Mouse (Mus musculus) urinary bladder, adult 18-20 months (tissue): ENCODE data around the gene Tpst1.

Experiments
- DNase-seq, 2 experiments: peaks; one replicate each; pipeline ENCODE4 v3.0.0; 2022; ENCODE audit warnings: low spot score in 2 of 2, mixed read lengths in 2 of 2

Gene Tpst1

DNA sequence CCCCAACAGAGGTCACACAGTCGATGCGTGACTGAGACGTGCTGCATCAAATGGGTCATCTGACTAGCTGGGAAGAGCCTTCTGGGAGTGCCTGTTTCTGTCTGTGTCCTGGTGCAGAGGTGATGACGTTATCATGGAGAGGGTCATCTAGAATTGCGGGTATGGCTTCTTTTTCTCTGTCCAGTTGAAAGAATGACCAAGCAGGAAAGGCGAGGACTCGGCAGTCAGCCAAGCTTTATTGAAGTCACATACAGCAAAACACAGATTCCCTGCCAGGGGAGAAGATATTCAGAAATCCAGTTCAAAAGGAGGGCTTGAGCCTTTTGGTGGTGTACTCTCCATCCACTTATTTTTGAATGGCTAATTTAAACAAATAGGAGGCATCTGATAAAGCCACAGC lies 70.0 kb downstream of the Tpst1 start:
- DNase-seq, result no peak

DNA sequence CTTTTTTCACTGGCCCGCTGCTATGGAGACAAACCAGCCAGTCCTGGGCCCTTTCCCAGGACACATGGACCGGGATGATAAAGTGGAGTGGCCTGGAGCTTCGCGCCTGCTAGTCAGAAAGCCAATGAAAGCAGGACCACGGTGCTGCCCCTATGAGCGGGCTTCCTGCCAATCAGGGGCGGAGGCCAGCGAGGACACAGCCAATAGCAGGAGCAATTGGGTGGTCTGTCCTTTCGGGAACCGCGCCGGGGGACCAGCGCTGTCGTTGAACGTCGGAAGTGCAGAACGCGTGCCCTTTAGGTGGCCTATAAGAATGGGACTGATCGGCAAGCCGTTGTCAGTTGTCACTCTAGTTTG lies 70.8 kb downstream of the Tpst1 start:
- peak in 1 of 2 experiments; percentile 54 for DNase-seq

DNA sequence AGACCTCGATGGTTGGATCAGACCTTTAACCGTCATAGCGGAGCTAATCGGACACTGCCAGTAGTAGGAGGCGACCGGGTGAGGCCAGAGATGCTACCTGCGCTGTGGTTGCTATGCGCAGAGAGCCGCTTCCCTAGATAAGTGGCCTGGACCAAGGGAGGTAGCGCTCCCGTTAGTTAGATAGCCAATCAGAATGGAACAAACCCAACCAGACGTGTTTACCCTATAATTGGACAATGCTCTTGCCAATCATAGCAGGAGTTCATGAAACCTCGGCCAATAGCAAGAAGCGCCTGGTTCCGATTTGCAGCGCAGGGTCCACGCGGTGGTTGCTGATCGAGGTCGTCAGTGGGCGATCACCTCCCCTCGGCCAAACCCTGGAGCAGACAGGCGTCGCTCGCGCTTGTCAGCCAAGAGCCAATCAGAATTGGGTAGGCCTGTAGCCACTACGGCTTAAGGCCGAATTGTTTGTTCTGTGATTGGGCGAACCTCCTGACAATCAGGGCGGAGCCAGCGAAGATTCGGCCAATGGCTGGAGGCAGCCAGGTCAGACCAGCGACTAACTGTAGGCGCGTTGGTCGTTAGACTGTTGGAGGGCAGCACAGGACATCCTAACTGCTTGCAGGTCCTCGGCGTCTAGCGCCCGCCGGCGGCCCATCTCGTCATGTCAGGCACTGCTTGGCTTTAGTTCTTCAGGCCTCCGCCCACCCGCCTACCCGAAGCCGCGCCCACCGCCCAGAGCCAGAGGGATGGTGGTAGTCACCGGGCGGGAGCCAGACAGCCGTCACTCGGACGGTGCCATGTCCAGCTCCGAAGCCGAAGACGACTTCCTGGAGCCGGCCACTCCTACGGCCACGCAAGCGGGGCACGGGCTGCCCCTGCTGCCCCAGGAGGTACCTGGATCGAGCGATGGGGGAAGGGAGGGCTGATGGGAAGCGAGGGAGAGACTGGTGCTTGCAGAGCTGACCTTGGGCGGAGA lies 71.5 kb downstream of the Tpst1 start, which contains the start of gene Kctd7:
Kctd7 (plus strand) TSS at position 528 of the 979 bp plus-strand sequence.
- peak; percentile 93 to 94 for DNase-seq

DNA sequence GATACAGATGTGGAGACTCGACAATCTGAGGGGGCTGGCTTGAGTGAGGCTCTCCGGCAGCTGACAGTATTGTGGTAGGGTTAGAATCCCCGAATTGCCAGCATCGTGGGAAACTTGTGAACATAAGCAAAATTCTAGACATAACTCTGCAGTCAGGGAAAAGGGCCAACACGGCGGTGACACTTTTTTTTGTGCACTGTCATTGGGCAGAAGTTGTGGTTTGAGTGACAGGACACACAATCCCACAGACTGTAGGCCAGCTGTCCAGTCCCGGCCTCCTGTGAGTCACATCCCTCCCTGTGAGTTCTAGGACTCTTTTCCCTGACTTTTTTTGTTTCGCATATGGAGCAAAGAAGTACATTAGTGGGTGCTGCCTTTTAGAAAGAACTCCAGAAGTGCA lies 72.8 kb downstream of the Tpst1 start:
- DNase-seq, result no peak

DNA sequence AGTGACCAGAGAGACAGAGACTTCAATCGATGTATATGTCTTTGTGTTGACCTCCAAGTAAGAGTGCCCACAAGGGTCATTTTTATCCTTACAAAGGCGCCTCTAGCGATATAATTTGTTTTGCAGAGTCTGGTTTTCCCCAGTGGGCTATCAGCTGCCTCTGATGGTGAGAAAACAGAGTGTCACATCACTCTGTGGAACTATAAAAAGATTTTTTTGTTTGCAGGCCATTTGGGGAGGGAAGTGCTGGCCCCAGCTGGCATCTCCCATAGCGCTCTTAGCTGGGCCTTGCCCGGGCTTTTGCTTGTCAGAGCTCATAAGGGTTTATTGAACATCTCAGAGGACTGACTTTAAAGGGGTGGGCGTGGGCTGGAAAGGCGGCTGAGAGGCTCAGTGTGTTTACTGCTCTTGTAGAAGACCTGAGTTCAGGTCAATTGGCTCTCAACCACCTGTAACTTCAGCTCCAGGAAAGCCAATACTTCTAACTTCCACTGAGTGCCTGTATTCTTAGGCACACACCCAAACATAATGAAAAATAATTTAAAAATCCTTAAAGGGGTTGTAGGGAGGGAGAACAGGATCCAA lies 76.7 kb downstream of the Tpst1 start:
- no peak for DNase-seq

DNA sequence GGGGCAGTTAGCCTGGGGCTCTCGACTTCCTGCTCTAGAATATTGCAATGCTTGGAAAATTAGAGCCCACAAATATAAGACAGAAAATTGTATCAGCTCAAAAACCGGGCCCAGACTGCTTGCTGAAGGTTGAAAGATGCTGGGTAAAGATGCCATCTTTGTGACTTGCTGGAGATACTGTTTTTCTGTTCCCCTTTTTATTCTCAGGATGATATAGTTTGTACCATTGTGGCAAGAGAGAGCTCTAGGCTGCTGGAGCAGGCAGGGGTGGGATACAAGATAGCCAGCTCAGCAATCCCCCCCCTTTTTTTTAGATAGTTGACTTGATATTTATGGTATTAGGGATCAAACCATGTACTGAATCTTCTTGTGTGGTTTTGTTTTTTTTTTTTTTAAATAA lies 81.2 kb downstream of the Tpst1 start:
- no peak for DNase-seq

DNA sequence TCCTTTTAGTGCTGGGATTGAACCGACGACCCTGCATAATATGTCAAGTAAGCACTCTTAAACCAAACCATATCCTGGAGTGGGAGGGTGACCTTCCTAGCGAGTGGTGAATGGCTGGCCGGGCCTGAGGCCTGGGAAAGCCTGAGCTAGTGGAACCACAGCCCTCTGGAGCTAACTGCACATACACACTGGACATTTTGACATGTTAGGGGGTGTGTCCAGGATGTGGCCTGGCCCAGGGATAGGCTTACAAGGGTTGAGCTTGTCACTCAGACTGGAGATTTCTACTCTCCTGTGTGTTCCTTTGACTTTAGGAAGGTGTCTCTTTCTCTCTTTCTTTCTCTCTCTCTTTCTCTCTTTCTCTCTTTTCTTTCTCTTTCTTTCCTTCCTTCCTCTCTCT lies 85.4 kb downstream of the Tpst1 start:
- DNase-seq, result no peak

DNA sequence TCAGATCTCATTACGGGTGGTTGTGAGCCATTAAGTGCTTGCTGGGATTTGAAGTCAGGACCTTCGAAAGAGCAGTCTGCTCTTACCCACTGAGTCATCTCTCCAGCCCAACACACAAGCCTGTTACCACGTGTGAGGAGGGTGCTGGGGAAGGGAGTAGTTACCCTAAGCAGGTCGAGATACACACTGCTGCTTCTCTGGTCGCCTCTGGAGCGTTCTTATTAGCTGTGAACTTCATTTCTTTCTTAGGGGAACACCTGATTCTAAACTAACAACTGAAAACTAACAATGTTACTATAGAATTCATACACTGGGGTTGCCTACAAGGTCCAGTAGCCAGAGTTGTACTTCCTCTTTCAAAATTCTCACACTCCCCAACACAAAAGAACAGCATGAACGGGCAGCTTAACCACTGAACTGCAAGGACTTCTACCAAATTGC lies 86.7 kb downstream of the Tpst1 start:
- DNase-seq, result no peak

DNA sequence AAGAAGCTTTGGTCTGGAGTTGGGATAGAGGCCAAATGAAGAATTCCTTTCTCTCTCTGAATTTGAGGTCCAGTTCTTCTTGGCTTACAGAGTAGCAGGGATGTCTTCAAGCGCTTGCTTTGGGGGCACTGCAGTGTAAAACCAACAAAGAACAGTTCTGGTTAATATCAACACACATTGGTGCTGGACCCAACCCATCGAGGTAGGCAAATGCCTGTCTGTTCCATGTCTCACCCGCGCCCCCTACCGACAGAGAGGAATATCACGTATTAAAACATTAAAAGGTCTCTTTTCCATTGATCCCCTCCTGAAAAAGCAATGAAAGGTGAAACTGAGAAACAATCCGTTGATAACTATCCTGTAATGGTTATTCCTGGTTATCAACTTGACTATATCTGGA lies 90.5 kb downstream of the Tpst1 start:
- DNase-seq, result peak; percentile 59 to 66

DNA sequence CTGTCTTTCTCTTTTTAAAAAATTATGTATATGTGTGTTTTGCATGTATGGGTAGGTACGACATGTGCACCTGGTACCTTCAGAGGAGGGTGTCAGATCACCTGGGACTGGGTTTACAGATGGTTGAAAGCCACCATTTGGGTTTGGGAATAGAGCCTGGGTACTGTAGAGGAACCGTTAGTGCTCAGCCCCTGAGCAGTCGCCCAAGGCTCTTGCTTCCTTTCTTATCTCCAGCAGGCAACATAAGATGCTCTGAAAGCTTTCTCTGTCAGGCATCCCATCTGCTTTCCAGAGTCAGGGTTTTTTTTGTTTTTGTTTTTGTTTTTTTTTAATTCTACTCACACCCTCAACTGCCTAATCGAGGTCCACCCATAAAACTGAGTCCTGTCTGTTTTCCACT lies 92.1 kb downstream of the Tpst1 start:
- no peak for DNase-seq

DNA sequence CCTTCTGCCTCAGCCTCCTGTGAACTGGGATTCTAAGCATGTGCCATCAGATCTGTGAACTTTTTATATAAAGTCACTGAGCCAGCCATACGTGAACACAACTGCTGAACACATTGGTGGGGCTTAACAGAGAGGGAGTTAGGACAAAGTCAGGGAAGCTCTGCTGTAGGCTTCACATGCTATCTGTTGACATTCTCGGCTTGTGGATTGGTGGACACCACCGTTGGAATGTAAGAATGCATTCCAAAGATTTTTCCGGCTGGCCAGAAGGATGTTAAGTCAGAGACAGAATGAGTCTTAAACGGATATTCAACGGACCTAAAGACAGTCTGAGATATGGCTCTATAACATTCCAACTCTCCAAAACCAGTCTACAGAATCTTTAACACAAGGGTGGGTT lies 96.0 kb downstream of the Tpst1 start:
- DNase-seq, result no peak

DNA sequence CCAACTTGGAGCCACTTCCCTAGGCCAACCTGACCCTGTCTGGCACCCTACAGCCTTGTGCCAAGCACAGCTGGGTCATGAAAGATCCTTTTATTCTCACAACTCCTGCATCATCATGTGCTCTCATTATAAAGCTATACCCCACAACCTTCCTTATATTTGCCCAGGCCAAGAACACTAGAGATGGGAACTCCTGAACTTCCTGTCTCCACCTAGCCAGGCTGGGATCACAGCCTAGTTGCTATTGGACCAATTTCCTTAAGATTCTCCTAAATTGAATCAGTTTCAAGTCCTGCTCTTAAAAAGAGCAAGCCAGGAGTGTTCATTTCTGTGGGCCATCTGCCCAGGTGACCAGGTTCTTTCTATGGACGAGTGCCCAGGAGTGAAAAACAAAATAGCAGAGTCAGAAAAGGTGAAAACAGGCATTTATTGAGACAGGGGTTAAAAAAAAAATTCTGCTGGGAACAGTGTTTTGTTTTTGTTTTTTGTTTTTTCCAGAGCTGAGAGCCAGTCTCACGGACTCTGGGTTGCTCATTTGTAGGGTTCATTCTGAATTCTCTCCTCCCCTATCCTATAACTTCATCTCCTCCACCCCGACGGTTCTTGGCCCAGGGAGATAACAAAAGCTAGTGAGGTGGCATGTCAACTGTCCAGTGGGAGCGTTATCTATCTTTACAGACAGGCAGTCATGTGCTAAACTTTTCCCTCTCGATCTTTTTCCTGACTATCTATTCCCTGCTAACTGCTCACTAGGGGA lies 97.7 kb downstream of the Tpst1 start:
- no peak for DNase-seq

DNA sequence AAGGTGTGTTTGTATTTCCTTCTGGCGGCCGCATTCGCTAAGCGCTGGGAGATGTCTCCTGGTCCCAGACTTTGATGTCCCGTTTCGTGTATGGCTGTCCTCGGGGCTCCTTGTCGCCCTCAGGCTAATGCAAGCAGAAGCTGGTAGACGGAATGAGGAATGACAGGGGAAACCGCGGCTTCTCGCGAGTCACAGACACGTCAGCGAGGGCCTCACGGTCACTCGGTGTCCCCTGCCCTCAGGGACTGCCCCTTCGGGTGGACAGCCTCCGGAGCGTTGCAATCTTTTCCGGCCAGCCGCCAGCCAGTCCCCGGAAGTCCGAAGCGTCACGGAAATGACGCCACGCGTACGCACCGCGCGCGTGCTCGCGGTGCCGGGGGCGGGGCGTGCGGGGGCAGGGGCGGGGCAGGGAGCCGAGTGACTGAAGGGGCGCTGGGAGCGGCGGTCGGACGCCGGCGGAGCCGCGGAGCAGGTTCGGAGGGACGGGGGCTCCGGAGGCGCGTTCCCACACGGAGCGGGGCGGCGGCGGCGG lies 98.4 kb downstream of the Tpst1 start, which contains the start of gene Rabgef1:
Rabgef1 (plus strand) TSS at position 376 of the 532 bp plus-strand sequence.
- peak; percentile 90 to 93 for DNase-seq

DNA sequence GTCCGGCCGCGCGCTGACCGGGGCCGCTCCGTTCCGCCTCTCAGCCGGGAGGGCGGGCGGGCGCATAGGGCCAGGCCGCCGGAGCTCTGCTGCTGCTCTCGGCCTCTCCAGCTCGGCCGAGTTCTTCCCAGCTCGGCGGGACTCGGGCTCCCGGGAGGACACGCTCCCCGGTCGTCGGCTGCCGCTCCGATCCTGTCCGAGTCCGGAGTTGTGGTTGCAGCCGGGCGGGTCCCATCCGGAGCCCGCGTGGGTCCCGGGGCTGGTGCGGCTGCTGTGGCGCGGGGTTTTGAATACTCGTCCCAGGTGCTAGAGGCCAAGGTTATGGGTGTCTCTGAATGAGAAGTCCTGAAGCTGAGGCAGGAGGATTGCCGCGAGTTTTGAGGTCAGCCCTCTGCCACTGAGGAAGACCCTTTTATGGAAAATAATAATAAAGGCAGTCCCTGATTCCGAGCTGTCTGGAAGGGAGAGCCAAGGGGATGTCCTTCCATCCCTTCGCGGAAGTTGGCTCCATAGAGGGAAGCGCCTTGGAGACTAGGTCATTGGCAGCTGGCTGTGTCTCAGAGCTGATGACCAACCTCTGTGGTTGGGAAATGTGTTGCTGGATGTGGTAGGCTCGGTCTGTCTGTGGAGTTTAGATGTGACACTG lies 99.0 kb downstream of the Tpst1 start:
- peak; percentile 35 to 71 for DNase-seq

DNA sequence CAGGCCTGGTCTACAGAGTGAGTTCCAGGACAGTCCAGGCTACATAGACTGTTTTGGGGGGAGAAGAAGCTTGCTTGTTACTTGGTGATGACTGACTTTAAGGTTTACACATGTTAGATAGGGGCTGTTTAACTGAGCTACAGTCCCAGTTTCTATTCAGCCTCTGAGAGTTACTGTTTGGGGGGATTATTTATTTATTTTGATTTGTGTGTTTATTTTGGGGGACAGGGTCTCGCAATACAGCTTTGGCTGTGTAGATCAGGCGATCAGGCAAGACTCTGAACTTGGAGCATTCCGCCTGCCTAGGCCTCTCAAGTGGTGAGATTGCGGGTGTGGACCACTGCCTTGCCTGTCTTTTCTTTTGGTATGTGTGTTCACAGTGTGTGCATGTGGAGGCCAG lies 99.9 kb downstream of the Tpst1 start:
- DNase-seq, result no peak

DNA sequence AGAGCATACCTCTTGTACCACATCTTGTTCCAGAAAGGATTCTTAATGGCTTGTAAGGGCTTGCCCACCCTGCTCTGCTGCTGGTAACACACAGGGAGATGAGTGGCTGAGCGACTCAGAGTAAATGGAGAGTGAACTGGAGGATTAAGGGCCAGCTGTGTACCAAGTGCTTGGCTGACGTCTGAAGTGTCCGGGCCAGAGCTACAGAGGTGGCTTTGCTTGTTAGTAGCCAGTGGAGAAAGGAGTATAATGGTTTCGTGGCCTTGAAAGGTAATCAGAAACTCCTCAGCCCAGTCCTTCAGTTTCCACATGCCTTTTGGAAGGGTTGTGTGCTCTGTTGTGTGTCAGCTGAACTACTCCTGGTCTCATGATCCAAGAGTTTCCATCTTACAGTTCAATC lies 104.7 kb downstream of the Tpst1 start:
- DNase-seq, result no peak

DNA sequence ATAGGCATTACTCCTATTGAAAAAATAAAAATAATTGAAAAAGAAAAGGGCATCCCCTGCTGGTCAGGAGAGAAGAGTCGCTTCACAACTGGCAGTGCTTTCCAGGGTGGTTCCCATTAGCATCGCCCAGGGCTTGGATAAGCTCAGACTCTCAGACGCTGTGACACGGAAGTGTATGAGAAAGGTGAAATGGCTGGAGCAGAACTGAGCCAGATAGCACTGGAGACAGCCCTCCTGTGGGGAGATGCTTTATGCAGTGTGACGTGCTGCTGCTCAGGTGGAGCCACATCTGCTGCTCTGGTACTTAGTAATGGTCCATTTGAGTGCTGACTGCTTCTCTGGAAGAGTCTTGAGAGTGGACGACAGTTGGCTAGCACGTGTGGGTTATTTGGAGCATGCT lies 107.2 kb downstream of the Tpst1 start:
- DNase-seq, result no peak

DNA sequence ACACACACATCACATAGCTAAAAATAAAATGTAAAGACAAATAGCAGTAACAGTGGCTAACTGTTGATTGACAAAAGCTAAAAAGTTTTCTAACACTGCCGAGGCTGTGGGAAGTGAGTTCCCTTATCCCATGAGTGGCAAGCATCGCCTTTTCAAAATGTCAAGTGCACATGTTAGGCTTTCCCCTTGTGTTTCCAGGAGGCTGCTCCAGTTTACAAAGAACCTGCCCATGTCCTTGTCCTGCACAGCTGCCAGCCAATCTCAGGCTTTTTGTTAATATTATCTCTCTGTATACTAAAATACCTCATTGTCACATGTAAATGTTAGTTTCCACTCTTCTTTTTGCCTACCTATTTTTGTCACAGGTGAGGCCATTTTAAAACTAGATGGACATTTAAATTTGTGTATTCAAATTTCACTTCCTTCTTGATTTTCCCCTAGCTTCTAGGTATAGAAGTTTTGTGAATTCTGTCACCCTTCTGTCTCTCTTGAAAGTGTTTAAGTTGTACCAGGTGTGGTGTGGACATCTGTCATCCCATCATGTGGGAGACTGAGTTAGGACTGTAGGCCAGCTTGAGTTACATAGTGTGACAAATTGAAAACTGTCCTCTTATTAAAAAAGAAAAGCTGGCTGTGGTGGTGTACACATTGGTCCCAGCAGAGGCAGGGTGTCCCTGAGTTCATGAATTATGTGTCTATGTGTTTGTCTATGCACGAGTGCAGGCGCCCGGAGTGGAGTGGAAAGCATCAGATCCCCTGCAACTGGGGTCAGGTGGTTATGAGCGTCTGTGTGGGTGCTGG lies 108.8 kb downstream of the Tpst1 start:
- DNase-seq, result no peak

DNA sequence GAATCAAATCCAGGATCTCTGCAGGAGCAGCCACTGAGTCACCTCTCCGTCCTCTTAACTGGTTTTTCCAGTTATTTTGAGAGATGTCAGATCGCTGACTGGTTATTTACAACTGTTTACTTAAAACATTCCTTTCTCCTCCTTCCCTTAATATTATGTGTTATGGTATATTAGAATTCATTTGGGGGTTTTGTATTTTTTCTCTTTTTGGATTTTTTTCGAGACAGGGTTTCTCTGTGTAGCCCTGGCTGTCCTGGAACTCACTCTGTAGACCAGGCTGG lies 109.4 kb downstream of the Tpst1 start:
- no peak for DNase-seq

DNA sequence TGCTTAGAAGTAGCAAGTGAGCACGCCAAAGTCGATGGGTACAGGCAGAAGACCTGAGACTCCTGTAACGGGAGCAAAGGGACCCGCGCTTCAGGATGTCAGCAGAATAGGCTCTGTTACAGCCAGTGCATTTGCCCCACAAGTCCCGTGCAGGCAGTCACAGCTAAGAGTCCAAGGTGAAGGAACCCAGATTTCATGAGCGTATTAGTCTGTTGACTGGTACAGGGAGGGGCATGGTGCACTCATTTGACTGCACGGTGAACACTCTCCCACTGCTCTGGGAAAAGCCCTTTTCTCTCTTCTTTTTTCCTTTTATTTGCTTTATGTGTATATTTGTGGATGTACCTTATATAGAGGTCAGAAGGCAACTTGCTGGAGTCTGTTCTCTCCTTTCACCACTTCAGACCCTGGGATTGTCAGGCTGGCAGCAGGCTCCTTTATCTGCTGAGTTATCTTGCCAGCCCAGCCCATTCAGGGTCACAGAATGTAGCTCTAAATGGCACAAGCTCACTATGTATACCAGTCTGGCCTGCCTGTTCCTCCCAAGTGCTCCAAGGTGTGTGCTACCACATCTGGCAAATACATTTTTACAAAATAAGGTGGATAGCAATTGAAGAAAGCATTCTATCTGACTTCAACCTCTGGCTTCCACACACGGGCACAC lies 111.2 kb downstream of the Tpst1 start:
- DNase-seq, result no peak
